Mouse (Mus musculus) neural tube, postnatal 0 days (tissue): ENCODE results near the gene Baz2b. TPM values are rescaled to one million over a fixed set of nuclear protein-coding genes. Genes with fewer than 3 reads are reported as not detected.

Experiments used
- polyA plus RNA-seq: library from polyadenylated mRNA; unstranded; fragments of >200 nt; fragmentation: Nextera tagmentation; extraction: Ambion mirVana; gene quantifications from 2 replicates; pipeline ENCODE4 v1.2.1, GENCODE M21; 2015

Baz2b gene
- 59.1 and 63.3 TPM in 2 replicates for polyA plus RNA-seq

GRCm38 (mm10) chr2:60209703-60210651, at the start of gene Baz2b, which contains the start of gene March7:
Baz2b (minus strand) TSS chr2:60209839.
March7 (plus strand) TSS chr2:60209887.

GRCm38 (mm10) chr2:59881831-59882741, 327.6 kb downstream of the Baz2b start, which contains the start of gene Wdsub1:
Wdsub1 (minus strand) TSS chr2:59882591.

Other genes with a start within 250 kb of the Baz2b start
- gene March7, start within 50 bp of the Baz2b start, polyA plus RNA-seq: 63.8 and 69.0 TPM in 2 replicates
- 27.0 and 30.2 TPM in 2 replicates for gene Cd302, start 74.6 kb upstream of the Baz2b start, polyA plus RNA-seq
- gene Ly75, start 173.5 kb upstream of the Baz2b start, polyA plus RNA-seq: 2.4 and 2.5 TPM in 2 replicates